Mouse (Mus musculus) R1 (cell line): ENCODE measurements around the gene Alox8.

Experiments used
- DNase-seq: peaks from one replicate; pipeline ENCODE4 v3.0.0-alpha.2; 2018; ENCODE audit warnings: low read depth, low spot score

Gene Alox8

DNA sequence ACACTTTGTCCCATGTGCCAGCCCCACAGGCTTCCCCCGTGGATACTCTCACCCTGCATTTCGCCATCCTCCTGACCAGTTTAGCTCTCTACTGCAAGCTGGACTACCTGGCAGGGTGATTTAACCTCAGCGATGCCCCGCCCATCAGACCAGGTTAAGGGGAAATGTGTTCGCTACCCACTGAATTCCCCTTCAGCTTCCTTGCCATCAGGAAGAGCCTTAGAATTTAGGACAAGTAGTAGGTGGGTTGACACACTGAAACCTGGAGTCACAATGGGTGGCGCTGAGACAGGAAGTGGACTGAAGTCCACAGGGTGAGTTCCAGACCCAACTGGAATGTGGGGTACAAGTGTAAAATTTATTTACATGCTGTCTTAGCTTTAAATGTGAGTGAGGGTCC is at the start of gene Alox8:
Gene Alox8, minus strand, starts transcription at position 101 of the 400 bp plus-strand sequence.
- DNase-seq = no peak

DNA sequence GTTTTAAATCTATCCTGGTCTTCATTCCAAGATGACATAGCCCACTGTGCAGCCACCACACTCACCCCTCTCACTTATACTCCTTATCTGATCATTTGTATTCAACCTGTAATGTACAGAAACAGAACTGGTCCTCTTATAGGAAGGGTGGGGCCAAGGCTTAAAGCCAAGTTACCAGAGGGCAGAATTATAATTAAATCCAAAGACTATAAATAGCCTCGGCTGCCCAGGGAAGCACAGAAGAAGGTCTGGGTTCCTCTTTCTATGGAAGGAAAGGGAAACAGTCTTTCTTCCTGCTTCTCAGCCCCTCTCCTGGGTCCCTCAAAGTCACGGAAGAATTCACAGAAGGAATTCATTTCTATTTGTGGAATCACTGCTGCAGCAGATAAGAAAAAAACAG is 48.0 kb upstream of the Alox8 start:
- no peak for DNase-seq

DNA sequence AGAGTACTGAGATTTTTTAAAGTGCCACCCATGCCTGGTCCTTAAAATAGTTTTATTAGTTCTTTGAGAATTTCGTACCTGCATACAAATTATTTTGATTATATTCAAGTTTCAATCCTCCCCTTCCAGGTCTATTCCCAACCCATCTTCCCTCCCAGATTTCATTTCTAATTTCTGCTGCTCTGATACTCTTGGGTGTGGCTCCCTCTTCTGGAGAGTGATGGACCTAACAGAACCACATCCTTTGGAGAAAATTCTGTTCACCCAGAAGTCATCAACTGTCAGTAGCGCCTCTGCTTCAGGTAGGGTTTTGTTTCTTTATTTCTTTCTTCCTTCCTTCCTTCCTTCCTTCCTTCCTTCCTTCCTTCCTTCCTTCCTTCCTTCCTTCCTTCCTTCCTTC is 47.3 kb upstream of the Alox8 start:
- DNase-seq = peak; percentile 40

DNA sequence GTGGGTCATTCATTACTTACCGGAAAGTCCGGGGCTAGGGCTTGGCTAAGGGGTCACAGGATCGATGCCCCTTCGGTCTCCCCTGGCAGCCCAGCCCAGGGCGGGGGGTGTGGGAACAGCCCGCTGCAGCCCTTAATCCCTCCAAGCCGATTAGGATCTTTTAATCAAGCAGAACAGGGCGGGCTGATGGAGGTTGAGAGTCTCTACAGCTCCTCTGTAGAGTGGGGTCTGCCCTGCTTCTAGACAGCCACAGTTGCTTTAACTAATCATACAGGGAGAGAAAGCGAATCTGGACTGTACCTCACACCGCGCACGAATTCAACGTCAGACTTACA is 39.2 kb upstream of the Alox8 start, which contains the start of gene Gucy2e:
Gene Gucy2e, minus strand, starts transcription at position 111 of the 335 bp plus-strand sequence.
- no peak for DNase-seq

DNA sequence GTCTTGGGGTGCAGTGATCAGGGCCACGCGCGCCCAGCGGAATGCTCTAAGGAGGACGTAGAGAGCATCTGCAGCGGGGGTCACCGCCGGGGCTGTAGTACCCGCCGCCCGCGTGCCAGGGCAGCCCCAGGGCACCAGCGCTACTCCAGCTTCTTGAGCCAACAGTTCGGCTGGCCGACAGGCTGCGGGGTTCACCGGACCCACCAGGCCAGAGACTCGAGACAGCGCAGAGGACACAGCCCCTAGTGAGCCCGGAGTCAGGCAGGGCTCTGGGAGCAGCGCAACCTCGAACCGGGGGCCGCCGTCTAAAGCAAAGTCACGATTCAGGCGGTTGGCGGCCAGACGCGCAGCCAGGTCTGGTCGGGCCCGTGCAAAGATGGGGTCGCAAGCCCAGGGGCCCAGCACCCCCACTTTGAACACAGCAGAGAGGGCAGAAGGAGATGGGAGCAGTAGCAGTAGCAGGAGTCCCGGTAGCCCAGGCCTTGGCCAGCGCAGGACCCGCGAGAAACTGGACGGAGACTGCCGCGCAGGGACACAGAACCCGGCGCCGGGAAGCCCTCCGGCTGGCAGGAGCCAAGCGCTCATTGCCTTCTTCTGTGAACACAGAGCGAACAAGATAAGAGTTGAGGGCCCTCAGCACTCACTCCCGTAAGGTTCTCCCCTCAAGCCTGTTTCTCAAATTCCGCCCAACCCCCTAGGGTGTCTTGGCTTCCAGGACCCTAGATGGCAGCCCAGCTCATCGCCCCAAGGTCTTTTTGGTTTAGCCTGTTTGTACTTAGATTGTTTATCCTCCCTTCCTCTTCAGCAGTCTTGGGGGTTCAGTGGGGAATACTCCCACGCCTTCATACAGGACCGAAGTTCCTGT is 38.6 kb upstream of the Alox8 start:
- DNase-seq = peak; percentile 35

DNA sequence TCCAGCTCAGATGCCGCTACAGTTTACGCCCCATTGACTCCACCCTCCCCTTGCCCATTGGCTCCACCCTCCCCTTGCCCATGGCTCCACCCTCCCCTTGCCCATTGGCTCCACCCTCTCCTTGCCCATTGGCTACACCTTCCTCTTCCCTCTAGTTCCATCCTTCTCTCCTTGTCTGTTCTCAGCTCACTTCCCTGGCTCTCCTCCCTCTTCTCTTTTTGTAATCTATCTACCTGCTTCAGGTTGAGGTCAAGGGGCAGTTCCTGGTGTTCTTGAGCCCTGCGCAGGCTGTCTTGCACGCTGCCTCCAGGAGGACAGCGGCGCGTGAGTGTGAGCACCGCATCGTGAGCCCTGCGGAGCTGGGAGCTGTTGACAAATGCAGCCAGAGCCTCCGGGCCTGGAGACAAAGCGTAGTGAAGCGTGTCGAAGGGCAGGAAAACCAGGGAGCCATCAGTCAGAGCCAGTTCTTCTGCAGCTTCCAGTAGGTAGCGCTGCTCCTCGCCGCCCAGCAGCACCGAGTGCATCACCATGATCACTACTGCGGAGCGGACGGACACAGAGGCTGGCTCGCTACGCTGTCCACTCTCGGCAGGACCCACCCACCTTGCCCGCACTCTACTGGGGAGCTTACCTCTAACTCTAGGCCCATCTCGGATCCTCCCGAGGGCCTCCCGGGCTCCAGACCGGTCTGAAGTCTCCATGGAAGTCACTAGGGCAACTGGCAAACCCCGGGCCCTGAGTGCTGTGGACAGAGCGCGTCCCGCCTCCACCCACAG is 37.8 kb upstream of the Alox8 start:
- DNase-seq = peak; percentile 89

DNA sequence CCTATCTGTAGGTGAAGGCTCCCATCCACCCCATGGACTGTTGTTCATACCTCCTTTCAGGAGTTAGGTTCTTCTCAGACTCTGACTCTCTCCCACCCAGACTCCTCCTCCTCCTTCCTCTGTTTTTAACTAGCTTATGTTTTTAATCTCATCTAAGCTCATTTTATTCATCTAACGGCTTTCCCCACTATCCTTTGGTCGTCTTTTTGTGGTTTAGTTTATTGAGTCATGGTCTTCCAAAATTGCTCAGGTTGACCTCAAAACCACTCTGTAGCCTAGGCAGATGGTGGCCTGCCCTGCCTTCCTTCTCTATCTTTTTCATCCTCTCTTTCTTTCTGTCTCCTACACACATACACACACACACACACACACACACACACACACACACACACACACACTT is 35.5 kb upstream of the Alox8 start:
- DNase-seq = no peak

DNA sequence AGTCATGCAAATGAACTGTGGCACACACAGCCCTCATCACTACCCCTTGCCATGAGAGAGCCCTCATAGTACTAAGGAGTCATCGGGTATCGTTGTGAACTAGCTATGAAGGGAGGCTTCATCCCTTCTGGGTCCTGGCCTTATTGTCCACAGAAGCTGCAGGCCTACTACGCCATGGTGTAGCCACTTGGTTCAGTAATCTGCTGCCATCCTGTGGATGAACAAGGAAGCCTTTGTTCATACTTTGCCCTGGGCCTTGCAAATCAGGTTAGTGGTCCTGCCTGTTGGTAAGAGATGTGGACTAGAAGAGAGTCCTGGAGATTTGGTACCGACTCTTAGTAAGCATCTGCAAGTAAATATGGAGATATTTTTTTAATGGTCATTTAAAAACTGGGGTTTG is 32.8 kb upstream of the Alox8 start:
- DNase-seq = no peak

DNA sequence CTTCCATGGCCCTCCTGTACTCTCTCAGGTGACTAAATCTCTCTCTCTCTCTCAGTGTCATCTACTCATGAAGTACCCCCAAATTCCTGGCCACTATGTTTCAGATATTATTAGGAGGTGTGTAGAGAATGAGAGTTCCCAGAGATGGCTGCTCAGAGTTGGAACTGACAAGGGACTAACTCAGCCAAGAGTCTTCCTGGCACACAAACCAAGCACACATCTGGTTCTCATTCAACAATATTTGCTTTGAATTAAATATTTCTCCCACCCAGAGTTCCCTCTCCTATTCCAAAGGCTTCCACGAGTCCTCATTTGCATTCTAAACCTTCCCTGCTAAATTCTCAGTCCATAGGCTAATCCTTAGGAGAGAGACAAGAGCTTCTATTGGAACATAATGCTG is 28.1 kb upstream of the Alox8 start:
- DNase-seq = no peak

DNA sequence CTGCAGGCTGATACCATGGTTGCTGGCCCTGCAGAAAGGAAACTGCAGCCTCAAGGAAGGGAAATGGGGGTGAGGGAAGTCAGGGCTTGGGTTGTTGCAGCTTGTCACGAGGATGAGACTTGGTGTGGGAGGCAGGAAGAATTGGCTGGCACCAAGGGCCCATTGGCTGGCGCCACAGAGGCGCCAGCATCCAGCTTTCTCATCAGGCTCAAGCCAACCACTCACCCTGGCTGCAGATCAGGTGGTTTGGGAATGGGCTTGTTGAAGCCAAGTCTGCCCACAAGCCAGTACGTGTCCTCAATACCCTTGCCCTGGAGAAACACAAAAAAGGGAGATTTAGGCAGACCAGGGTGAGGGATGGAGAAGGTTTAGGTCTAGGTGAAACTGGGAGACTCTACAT is 25.5 kb upstream of the Alox8 start:
- DNase-seq = no peak

DNA sequence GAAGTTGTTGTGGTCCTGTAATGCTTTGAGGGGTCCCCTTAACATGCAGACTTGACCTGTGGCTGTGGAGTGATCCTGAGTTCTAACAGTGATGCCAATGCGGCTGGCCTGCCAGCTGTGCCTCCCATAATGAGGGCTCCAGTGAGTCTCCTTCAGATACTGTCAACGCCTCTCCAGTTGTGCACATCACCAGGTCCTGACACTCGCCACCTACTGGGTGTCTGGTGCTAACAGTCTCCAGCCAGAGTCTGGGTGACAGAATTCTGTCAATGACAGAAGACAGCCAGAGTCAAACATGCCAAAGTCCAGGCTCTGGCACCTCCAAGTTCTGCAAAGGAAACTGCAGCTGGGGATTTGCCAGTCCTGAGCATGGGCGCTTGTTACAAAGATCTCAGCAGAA is 23.4 kb upstream of the Alox8 start:
- no peak for DNase-seq

DNA sequence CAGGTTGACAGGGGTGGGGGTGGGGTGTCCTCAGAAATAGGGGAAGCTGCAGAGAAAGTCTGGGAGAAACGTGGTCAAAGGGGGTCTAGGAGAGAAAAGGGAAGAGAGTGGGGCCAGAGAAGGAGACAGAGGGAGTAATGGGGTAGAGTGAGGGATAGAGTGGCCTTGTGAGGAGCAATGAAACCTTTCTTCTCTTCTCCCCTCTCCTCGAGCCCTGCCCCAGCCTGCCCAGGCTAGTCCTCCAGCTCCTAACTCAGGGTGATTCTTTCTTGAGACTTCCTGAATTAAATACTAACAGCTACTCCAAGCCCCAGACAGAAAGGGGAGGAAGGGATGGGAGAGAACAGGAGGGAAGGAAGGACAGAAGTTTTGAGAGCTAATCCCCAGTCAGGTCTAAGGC is 21.0 kb upstream of the Alox8 start:
- no peak for DNase-seq

DNA sequence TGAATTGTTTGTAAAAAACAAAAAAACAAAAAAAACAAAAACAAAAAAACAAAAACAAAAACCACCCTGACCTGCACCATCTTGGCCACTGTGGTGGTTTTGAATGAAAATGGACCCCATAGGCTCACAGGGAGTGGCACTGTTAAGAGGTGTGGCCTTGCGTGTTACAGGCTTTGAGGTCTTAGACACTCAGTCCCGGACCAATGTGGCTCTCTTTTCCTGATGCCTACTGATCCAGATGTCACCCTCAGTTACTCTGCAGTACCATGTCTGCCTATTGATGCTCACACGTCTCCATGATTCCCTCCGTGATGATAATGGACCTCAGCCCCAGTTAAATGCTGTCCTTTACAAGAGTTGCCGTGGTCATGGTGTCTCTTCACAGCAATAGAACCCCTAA is 19.8 kb upstream of the Alox8 start:
- DNase-seq = no peak

DNA sequence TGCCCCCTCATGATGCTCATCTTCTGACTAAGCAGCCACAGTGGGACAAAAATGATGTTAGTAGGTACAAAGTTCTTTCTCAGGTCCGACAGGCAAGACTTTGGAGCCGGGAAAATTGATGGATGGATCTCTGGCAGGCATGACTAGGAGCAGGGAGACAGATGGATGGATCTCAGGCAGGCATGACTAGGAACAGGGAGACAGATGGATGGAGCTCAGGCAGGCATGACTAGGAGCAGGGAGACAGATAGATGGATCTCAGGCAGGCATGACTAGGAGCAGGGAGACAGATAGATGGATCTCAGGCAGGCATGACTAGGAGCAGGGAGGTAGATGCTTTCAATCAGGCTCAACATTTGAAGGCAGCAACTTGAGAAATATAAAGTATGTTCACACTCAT is 13.8 kb upstream of the Alox8 start:
- DNase-seq = peak; percentile 31

DNA sequence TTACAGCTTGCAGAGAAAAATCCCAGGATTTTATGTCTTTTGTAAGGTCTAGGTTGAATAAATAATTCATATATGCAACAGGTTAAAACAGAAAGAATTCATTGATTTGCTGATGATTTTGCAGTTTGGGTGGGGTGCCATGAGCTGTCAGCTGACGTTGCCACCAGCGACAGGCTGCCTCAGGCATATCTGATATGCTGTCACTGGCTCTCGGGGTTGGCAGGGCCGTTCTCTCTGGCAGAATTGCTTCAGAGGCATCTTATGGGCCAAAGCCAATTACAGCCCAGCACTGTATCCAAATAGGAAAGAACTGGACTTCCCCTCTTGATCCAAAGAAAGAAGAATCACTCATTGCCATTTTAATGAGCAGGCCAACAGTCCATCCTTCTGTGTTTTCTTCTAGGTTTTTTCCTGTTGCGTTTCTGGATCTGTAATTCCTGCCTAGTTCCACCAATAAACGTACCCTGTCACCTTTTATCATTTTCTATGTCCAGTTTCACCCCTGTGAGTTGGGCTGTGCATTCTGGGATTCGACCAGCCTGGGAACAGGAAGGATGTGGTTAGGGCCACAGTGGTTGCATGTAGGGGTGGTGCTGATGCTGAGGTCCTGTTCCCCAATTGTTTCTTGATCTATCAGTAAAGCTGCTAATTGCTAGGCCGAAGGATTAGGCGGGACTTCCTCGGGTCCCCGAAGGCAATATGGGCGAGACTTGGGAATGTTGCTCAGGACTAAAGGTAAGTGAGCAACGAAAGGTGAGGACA is 5.0 kb upstream of the Alox8 start:
- DNase-seq = no peak

DNA sequence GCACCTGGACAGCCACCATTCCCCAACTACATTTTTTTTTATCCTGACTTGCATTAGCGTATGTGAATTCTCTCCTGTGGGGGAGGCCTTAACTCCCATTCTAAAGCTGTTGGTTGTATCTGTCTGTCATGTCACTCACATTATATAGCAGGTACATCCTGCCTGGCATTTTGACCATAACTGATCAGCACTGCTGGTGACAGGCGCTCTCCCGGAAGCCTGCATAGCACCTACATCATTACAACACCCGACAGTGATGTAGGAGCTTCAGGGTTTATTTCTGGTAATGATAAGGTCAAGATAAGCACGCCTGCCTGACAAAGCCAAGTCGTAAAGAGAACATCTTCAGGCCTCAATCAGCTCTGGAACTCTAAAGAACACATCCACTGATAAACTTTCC is 2.6 kb upstream of the Alox8 start:
- no peak for DNase-seq

DNA sequence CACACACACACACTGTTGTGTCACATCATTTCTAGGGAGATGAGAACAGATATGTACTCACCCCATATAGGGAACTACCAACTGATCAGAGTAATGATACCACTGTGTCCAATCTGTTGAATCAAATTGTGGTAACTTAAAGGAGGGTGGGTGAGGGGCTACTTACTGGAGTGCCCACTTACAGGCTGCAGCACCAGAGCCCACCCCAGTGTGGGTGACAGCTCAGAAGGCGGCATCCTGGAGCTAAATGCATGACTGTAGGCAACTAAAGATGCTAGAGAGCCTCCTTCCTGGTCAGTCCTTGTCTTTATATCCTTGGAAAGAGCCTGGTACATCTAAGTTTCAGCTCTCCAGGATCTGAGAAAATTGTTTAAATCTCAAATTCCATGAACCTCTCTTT is 1.6 kb upstream of the Alox8 start:
- DNase-seq = no peak

DNA sequence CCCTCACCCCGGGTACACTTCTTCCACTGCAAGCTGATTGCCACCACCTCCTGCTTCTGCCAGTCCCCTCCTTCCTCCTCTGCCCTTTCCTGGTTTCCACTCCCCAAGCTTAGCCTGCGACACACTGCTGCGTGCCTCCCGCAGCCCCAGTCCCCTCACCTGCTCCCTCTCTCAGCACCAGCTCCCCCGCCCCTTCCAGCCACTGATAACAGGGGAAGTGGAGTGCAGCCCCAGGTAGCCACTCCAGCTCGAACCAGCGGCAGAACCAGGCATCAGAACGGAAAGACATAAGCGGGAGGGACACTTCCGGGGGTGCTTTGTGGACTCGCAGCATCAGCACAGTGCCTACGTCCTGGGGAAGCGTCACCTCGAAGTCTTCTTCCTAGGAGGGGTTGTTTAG is 449 bp downstream of the Alox8 start:
- DNase-seq = no peak

DNA sequence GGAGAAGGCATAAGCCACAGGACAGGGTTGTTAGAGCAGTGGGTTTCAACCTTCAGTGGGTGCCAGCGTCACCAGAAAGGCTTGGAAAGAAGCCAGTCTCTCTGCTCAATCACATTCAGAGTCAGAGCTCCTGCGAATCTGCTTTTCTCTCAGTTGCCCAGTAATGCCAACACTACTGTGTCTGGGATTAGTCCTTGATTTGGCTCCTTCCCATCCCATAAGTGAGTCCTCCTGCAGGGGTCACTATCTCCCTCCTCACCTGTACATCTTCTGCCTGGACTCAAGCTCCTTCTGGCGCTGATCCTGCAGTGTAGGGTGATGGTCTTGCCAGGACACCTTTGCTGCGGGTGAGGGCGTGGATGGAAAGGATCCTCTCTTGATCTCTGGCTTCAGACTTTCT is 877 bp downstream of the Alox8 start:
- peak; percentile 18 for DNase-seq

DNA sequence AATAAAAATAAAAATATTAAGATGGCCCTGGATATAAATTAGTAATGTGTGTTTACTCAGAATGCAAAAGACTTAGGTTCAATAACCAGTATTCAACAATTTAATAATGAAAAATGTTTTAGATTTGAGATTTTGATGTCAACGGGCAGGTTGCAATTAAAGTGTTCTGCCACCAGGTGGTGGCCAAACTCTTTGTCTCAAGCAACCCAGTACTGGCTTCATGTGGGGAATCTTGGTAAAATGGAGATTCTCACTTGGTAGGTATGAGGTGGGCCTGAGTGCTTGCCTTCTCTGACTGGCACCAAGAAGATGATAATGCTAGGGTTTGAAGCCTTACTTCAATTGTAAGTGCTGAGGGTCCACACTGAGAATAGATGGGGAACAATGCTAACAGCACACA is 4.8 kb downstream of the Alox8 start:
- DNase-seq = peak; percentile 44

DNA sequence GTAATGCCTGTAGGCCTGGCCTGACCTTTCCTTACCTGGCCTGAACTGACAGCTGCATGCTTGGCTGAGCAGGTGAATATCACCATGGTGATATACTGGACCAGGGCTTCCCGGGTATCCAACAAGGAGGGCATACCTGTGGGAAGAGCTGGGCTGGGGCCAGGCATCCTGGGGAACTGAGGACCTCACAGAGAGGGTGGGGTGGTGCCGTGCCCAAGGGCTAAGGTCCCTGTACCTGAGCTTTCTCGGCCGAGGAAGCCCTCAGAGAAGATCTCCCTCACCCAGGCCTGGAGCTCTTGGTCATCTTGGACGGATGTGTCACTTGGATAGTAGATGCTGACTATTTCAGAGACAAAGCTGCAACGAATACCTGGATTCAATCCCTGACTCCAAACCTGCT is 11.7 kb downstream of the Alox8 start:
- no peak for DNase-seq

DNA sequence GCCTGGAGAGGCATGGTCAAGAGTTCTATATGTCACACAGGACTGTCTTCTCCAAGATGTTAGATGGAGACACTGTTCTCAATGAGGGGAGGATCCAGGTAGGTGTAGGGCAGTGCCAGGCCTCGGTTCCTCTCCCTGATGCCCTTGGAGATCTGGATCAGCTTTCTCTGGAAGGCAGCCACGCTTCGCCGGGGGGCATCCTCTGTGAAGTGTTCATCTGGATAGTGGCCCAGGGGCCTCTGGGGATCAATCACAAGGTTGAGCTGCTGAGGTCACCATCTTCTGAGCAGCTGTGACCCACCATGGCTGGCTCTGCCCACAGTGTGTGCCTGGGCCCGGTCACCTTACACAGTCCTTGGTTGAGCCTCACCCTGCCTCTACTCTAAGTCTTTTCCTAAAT is 12.6 kb downstream of the Alox8 start:
- no peak for DNase-seq
